Mouse (Mus musculus): Measurements from ENCODE around the gene Fahd2a. TPM values are rescaled to one million over a fixed set of nuclear protein-coding genes. Genes with fewer than 3 reads are reported as not detected.

Fahd2a gene
- polyA plus RNA-seq, 1 experiment from 2014 or later: 16.9 TPM

DNA sequence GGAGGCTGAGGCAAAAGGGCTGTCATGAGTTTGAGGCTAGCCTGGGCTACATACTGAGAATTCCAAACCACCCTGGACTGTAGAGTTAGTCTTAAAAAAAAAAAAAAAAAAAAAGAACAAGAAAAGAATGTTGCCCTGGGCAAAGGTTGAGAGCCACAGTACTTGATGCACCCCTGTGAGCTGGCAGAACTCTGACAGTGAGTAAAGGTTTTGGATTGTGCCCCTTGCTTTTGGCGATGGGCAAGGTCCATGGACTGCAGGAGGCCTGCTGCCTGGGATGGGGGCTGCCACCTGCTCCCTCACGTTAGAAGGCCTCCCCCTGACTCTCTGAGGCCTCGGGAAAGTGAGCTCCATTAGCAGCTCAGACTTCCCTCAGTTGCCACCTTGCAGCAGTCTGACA, 27.7 kb downstream of the Fahd2a start:
- 52% methylated on average over 3 of the region's 3 CpGs for WGBS (ENCODE audit: insufficient replicate concordance)

GRCm38 (mm10) chr2:127415806-127416205, 28.6 kb downstream of the Fahd2a start:
- H3K4me3 ChIP-seq (ENCODE audit: low read depth, low read length): no peak overlapping the region
- no peaks in the 10 kb centered on the region for H3K4me1 ChIP-seq (ENCODE audit: insufficient read depth)
- no peak for TF ChIP-seq EP300 (IDR thresholded peaks at IDR 0.05; ENCODE audit: low read depth)
- TF ChIP-seq CTCF (IDR thresholded peaks at IDR 0.05; ENCODE audit: low read depth): no peak
- DNase-seq (no peak), ATAC-seq (no peak)
- H3K4me2 ChIP-seq (ENCODE audit: low read depth, low read length): no peak overlapping the region
- WGBS (ENCODE audit: insufficient replicate concordance): 59% methylated on average over 10 of the region's 10 CpGs
- no peaks in the 10 kb centered on the region for H3K27me3 ChIP-seq (ENCODE audit: insufficient read depth, low read length)
- H3K9me3 ChIP-seq (ENCODE audit: low read length): no peaks in the 10 kb centered on the region
- no peak overlapping the region for H3K9ac ChIP-seq (replicated peaks)
- no peak overlapping the region for H3K27ac ChIP-seq (ENCODE audit: low read depth)
- no peaks in the 10 kb centered on the region for H3K36me3 ChIP-seq (replicated peaks; ENCODE audit: insufficient read depth, low read length)

More for the DNA sequence above, 27.7 kb downstream of the Fahd2a start:
- Histone ChIP-seq H3K9ac (replicated peaks) (no peak overlapping the region), H3K4me3 (ENCODE audit: low read depth, low read length) (no peak overlapping the region), H3K4me1 (ENCODE audit: insufficient read depth) (no peaks in the 10 kb centered on the region), H3K27me3 (ENCODE audit: insufficient read depth, low read length) (no peaks in the 10 kb centered on the region), H3K4me2 (ENCODE audit: low read depth, low read length) (no peak overlapping the region), H3K36me3 (replicated peaks; ENCODE audit: insufficient read depth, low read length) (no peaks in the 10 kb centered on the region), H3K9me3 (ENCODE audit: low read length) (no peaks in the 10 kb centered on the region), H3K27ac (ENCODE audit: low read depth) (no peak overlapping the region)
- ATAC-seq: no peak
- TF ChIP-seq CTCF (IDR thresholded peaks at IDR 0.05; ENCODE audit: low read depth) (no peak), EP300 (IDR thresholded peaks at IDR 0.05; ENCODE audit: low read depth) (no peak)
- no peak for DNase-seq

DNA sequence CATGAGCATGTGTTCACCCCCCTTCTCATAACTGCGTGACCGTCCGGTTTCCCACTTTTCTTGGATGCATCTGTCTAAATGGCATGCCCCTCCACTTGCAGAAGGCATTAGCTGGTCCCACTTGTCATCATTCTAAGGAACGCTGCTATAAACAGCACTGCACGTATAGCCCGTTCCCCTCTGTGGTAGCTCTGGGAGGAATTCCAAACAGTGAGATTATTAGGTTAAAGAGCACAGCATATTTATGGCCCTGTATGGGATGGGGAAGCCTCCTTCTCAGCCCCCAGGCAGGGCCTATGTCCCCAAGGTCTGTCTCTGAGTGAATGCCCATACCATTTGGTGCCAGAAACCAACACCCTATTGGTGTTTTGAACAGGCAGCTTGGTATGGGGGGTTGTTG, 33.2 kb downstream of the Fahd2a start:
- no peaks in the 10 kb centered on the region for H3K27me3 ChIP-seq (ENCODE audit: insufficient read depth, low read length)

GRCm38 (mm10) chr2:127398738-127399137, 45.6 kb downstream of the Fahd2a start:
- H3K4me3 ChIP-seq (ENCODE audit: low read depth, low read length): no peak overlapping the region
- TF ChIP-seq CTCF (IDR thresholded peaks at IDR 0.05; ENCODE audit: low read depth) (no peak), EP300 (IDR thresholded peaks at IDR 0.05; ENCODE audit: low read depth) (no peak)
- H3K27me3 ChIP-seq (ENCODE audit: insufficient read depth, low read length): no peaks in the 10 kb centered on the region
- no peaks in the 10 kb centered on the region for H3K4me1 ChIP-seq (ENCODE audit: insufficient read depth)
- WGBS (ENCODE audit: insufficient replicate concordance): 64% methylated on average over 7 of the region's 7 CpGs
- ATAC-seq: peak; percentile 89
- H3K36me3 ChIP-seq (replicated peaks; ENCODE audit: insufficient read depth, low read length): no peaks in the 10 kb centered on the region
- H3K9ac ChIP-seq (replicated peaks): no peak overlapping the region
- H3K9me3 ChIP-seq (ENCODE audit: low read length): no peaks in the 10 kb centered on the region
- H3K27ac ChIP-seq (ENCODE audit: low read depth): no peak overlapping the region
- DNase-seq: no peak
- no peak overlapping the region for H3K4me2 ChIP-seq (ENCODE audit: low read depth, low read length)

More for the DNA sequence above, 33.2 kb downstream of the Fahd2a start:
- Histone ChIP-seq H3K4me3 (ENCODE audit: low read depth, low read length) (no peak overlapping the region), H3K9ac (replicated peaks) (no peak overlapping the region), H3K4me2 (ENCODE audit: low read depth, low read length) (no peak overlapping the region), H3K36me3 (replicated peaks; ENCODE audit: insufficient read depth, low read length) (no peaks in the 10 kb centered on the region), H3K9me3 (ENCODE audit: low read length) (no peaks in the 10 kb centered on the region), H3K27ac (ENCODE audit: low read depth) (no peak overlapping the region; the same call in 1 of the 2 replicates), H3K4me1 (ENCODE audit: insufficient read depth) (no peaks in the 10 kb centered on the region)
- ATAC-seq (no peak), DNase-seq (no peak)
- WGBS (ENCODE audit: insufficient replicate concordance): 77% methylated on average over 6 of the region's 6 CpGs
- TF ChIP-seq CTCF (IDR thresholded peaks at IDR 0.05; ENCODE audit: low read depth) (no peak), EP300 (IDR thresholded peaks at IDR 0.05; ENCODE audit: low read depth) (no peak)

DNA sequence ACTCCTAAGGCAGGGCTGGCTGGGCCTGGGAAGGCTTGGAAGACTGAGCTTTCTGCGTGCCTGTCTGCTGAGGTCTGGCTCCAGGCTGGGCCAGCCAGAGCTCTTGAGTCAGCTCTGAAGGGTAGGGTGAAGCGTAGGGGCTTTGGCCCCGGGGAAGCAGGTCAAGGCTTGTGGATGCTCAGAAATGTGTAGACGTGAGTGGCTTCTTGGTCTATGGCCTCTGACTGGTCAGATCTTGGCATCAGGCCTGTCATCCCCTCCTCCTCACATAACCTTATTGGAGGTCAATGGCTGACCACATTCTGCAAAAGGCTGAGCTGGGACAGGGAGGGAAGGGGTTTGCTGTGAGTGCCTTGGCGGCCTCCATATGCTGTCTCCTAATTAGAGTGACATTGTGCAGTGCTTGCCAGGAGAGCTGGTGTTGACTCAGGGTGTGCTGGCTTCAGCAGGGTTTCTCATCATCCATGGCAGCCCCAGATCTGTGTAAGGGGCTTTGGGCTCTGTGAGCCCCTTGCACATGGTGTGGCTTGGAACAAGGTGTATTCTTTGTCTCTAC, 49.7 kb downstream of the Fahd2a start:
- DNase-seq: no peak
- peak; percentile 22 for ATAC-seq
- H3K4me1 ChIP-seq (ENCODE audit: insufficient read depth): peaks cover 8% of the 10 kb centered on the region; the same call in 1 of the 2 replicates

GRCm38 (mm10) chr2:127391323-127391722, 53.0 kb downstream of the Fahd2a start:
- Histone ChIP-seq H3K27ac (ENCODE audit: low read depth) (no peak overlapping the region), H3K4me2 (ENCODE audit: low read depth, low read length) (no peak overlapping the region), H3K4me1 (ENCODE audit: insufficient read depth) (peaks cover 8% of the 10 kb centered on the region; the same call in 1 of the 2 replicates), H3K36me3 (replicated peaks; ENCODE audit: insufficient read depth, low read length) (no peaks in the 10 kb centered on the region), H3K9me3 (ENCODE audit: low read length) (no peaks in the 10 kb centered on the region), H3K4me3 (ENCODE audit: low read depth, low read length) (no peak overlapping the region), H3K27me3 (ENCODE audit: insufficient read depth, low read length) (no peaks in the 10 kb centered on the region), H3K9ac (replicated peaks) (no peak overlapping the region)
- WGBS (ENCODE audit: insufficient replicate concordance): 28% methylated on average over 3 of the region's 3 CpGs
- TF ChIP-seq EP300 (IDR thresholded peaks at IDR 0.05; ENCODE audit: low read depth): no peak
- TF ChIP-seq CTCF (IDR thresholded peaks at IDR 0.05; ENCODE audit: low read depth): no peak
- no peak for ATAC-seq
- no peak for DNase-seq

More for the DNA sequence above, 49.7 kb downstream of the Fahd2a start:
- Histone ChIP-seq H3K9me3 (ENCODE audit: low read length) (no peaks in the 10 kb centered on the region), H3K27me3 (ENCODE audit: insufficient read depth, low read length) (no peaks in the 10 kb centered on the region), H3K36me3 (replicated peaks; ENCODE audit: insufficient read depth, low read length) (no peaks in the 10 kb centered on the region), H3K27ac (ENCODE audit: low read depth) (no peak overlapping the region), H3K9ac (replicated peaks) (no peak overlapping the region), H3K4me2 (ENCODE audit: low read depth, low read length) (no peak overlapping the region), H3K4me3 (ENCODE audit: low read depth, low read length) (no peak overlapping the region)
- WGBS (ENCODE audit: insufficient replicate concordance): 82% methylated on average over 5 of the region's 5 CpGs
- no peak for TF ChIP-seq EP300 (IDR thresholded peaks at IDR 0.05; ENCODE audit: low read depth)
- no peak for TF ChIP-seq CTCF (IDR thresholded peaks at IDR 0.05; ENCODE audit: low read depth)
